ENCODE assay signal across 9 mouse cellular contexts in genomic region chr10:75936909-75937667, GRCm38 (mm10). TPM values are rescaled to one million over a fixed set of nuclear protein-coding genes. Genes with fewer than 3 reads are reported as not detected.
DNase-seq lines count a peak whose midpoint lies in the region; ATAC-seq and TF ChIP-seq lines count a peak whose summit lies in the region.
"Had no signal": no experiment of that assay in that cellular context is flagged by ENCODE, and none has a peak within 500 bp of the region (broad histone marks: within the 10 kb centered on the region; RNA-seq: fewer than 3 reads in every experiment).

No protein-coding gene starts in this region.

- H3K9me3 ChIP-seq in kidney, embryonic 15.5 days (replicated peaks), result no peaks in the 10 kb centered on the region
- H3K9me3 ChIP-seq in midbrain, postnatal 0 days (ENCODE audit: low read length), result no peaks in the 10 kb centered on the region

- 52% methylated on average over 18 of the region's 18 CpGs for WGBS in kidney, embryonic 15.5 days
- 78% methylated on average over 18 of the region's 18 CpGs for WGBS in bone marrow, adult 2 months
- 38% methylated on average over 18 of the region's 18 CpGs for WGBS in midbrain, postnatal 0 days

- H3K36me3 ChIP-seq in kidney, embryonic 15.5 days, result no peaks in the 10 kb centered on the region
- no peaks in the 10 kb centered on the region for H3K36me3 ChIP-seq in midbrain, postnatal 0 days (ENCODE audit: insufficient read depth, low read length)

- no peak overlapping the region for H3K9ac ChIP-seq in kidney, embryonic 15.5 days
- no peak overlapping the region for H3K9ac ChIP-seq in midbrain, postnatal 0 days (replicated peaks; ENCODE audit: low read length, poor library complexity, severe bottlenecking)

- peak overlapping the region; percentile 56 for H3K4me3 ChIP-seq in kidney, embryonic 15.5 days (replicated peaks)
- peak overlapping the region; percentile 43 for H3K4me3 ChIP-seq in bone marrow, adult 2 months (replicated peaks; ENCODE audit: control insufficient read depth, low read depth, low read length)
- H3K4me3 ChIP-seq in midbrain, postnatal 0 days (ENCODE audit: low read depth, low read length), result no peak overlapping the region

- H3K4me2 ChIP-seq in kidney, embryonic 15.5 days, result peak overlapping the region; percentile 66
- peak overlapping the region; percentile 37 for H3K4me2 ChIP-seq in midbrain, postnatal 0 days (ENCODE audit: low read depth, low read length, poor library complexity, severe bottlenecking)

- no peak for TF ChIP-seq CTCF in bone marrow, adult 2 months (IDR thresholded peaks at IDR 0.05; ENCODE audit: control insufficient read depth, insufficient read depth, low read length)
- no peak for TF ChIP-seq CTCF in midbrain, postnatal 0 days (IDR thresholded peaks at IDR 0.05)

- peaks cover 7% of the 10 kb centered on the region for H3K27me3 ChIP-seq in kidney, embryonic 15.5 days
- H3K27me3 ChIP-seq in midbrain, postnatal 0 days (ENCODE audit: insufficient read depth, low read length), result no peaks in the 10 kb centered on the region

- TF ChIP-seq POLR2A in bone marrow, adult 2 months (IDR thresholded peaks at IDR 0.05; ENCODE audit: borderline replicate concordance, control insufficient read depth, low read depth, low read length), result no peak

- H3K27ac ChIP-seq in kidney, embryonic 15.5 days, result no peak overlapping the region
- H3K27ac ChIP-seq in bone marrow, adult 2 months (ENCODE audit: control insufficient read depth, insufficient read depth, low read depth, low read length, poor library complexity), result peak overlapping the region; percentile 80
- H3K27ac ChIP-seq in midbrain, postnatal 0 days (ENCODE audit: low read depth, low read length), result no peak overlapping the region

- ATAC-seq in kidney, embryonic 15.5 days (replicated peaks; ENCODE audit: low FRiP score), result no peak
- ATAC-seq in midbrain, postnatal 0 days (ENCODE audit: low FRiP score), result no peak

- H3K4me1 ChIP-seq in kidney, embryonic 15.5 days, result peaks cover 53% of the 10 kb centered on the region
- H3K4me1 ChIP-seq in bone marrow, adult 2 months (ENCODE audit: control insufficient read depth, insufficient read depth, low read length), result peaks cover 2% of the 10 kb centered on the region
- H3K4me1 ChIP-seq in midbrain, postnatal 0 days (ENCODE audit: insufficient read depth, low read length), result no peaks in the 10 kb centered on the region

- peak; percentile 71 for DNase-seq in adrenal gland, adult 2 months
- DNase-seq in adrenal gland, postnatal 25 days, result no peak
- DNase-seq in kidney, postnatal 14 days, result no peak
- no peak for DNase-seq in midbrain, postnatal 0 days (ENCODE audit: low spot score)
- DNase-seq in T-cell, adult 2 months (ENCODE audit: low spot score), result no peak
- DNase-seq in thymus, postnatal 36 days, result no peak

RNA-seq across cellular contexts. Expression of gene Mmp11, which starts 0.8 kb away (rescaled TPM):
- total RNA-seq in adrenal gland, adult 2 months (2021), result 10 to 100 TPM in 1 of 2 experiments, 1 to 10 TPM in 1; 5.1 to 14.8 TPM
- polyA plus RNA-seq in adrenal gland, adult 2 months (2012; rRNA removed), result 26.7 and 48.0 TPM in 2 replicates
- total RNA-seq in adrenal gland, postnatal 25 days (2021), result 7.9 and 9.5 TPM in 2 replicates
- 48.2 and 57.3 TPM in 2 replicates for polyA plus RNA-seq in kidney, embryonic 15.5 days (2015; fragmentation: Nextera tagmentation; extraction: Ambion mirVana)
- polyA plus RNA-seq in bone marrow, adult 2 months (2011; ENCODE audit: insufficient read depth, insufficient read length, low replicate concordance, missing spikeins), result 3.4 and 4.6 TPM in 2 replicates
- total RNA-seq in midbrain, postnatal 0 days (2014; rRNA removed), result 6.8 and 11.5 TPM in 2 replicates
- 6.6 and 8.1 TPM in 2 replicates for polyA plus RNA-seq in midbrain, postnatal 0 days (2015; fragmentation: Nextera tagmentation; extraction: Ambion mirVana)

RNA-seq across cellular contexts. Expression of gene Gm867, which starts 3.4 kb away (rescaled TPM):
- 1 to 10 TPM; 2.2 to 4.0 TPM for total RNA-seq in adrenal gland, adult 2 months (2021)
- polyA plus RNA-seq in adrenal gland, adult 2 months (2012; rRNA removed), result 0.93 and 1.9 TPM in 2 replicates
- total RNA-seq in adrenal gland, postnatal 25 days (2021), result 1.3 and 2.2 TPM in 2 replicates
- 0.30 and 1.0 TPM in 2 replicates for polyA plus RNA-seq in kidney, embryonic 15.5 days (2015; fragmentation: Nextera tagmentation; extraction: Ambion mirVana)
- 35.4 and 49.8 TPM in 2 replicates for polyA plus RNA-seq in bone marrow, adult 2 months (2011; ENCODE audit: insufficient read depth, insufficient read length, low replicate concordance, missing spikeins)
- total RNA-seq in midbrain, postnatal 0 days (2014; rRNA removed), result 0.88 and 1.7 TPM in 2 replicates
- polyA plus RNA-seq in midbrain, postnatal 0 days (2015; fragmentation: Nextera tagmentation; extraction: Ambion mirVana), result 1.6 TPM in 2 replicates

RNA-seq across cellular contexts. Expression of gene Chchd10, which starts 4.2 kb away (rescaled TPM):
- 1,000 to 10,000 TPM; 1,273 to 1,367 TPM for total RNA-seq in adrenal gland, adult 2 months (2021)
- polyA plus RNA-seq in adrenal gland, adult 2 months (2012; rRNA removed), result 4,822 and 7,346 TPM in 2 replicates
- total RNA-seq in adrenal gland, postnatal 25 days (2021), result 787 and 1,051 TPM in 2 replicates
- 140 and 148 TPM in 2 replicates for polyA plus RNA-seq in kidney, embryonic 15.5 days (2015; fragmentation: Nextera tagmentation; extraction: Ambion mirVana)
- polyA plus RNA-seq in bone marrow, adult 2 months (2011; ENCODE audit: insufficient read depth, insufficient read length, low replicate concordance, missing spikeins), result 78.1 and 103 TPM in 2 replicates
- total RNA-seq in midbrain, postnatal 0 days (2014; rRNA removed), result 216 and 266 TPM in 2 replicates
- 221 and 260 TPM in 2 replicates for polyA plus RNA-seq in midbrain, postnatal 0 days (2015; fragmentation: Nextera tagmentation; extraction: Ambion mirVana)

RNA-seq across cellular contexts. Expression of gene Vpreb3, which starts 5.8 kb away (rescaled TPM):
- not detected for total RNA-seq in adrenal gland, adult 2 months (2021)
- 1.1 and 2.0 TPM in 2 replicates for polyA plus RNA-seq in adrenal gland, adult 2 months (2012; rRNA removed)
- not detected in 2 replicates for total RNA-seq in adrenal gland, postnatal 25 days (2021)
- 0.57 and 1.2 TPM in 2 replicates for polyA plus RNA-seq in kidney, embryonic 15.5 days (2015; fragmentation: Nextera tagmentation; extraction: Ambion mirVana)
- polyA plus RNA-seq in bone marrow, adult 2 months (2011; ENCODE audit: insufficient read depth, insufficient read length, low replicate concordance, missing spikeins), result 41.8 and 84.9 TPM in 2 replicates
- total RNA-seq in midbrain, postnatal 0 days (2014; rRNA removed), result not detected in 2 replicates
- polyA plus RNA-seq in midbrain, postnatal 0 days (2015; fragmentation: Nextera tagmentation; extraction: Ambion mirVana), result 0.59 and 0.72 TPM in 2 replicates
- total RNA-seq: layer of hippocampus, adult 18-20 months had no signal

RNA-seq across cellular contexts. Expression of gene Smarcb1, which starts 15.7 kb away (rescaled TPM):
- 10 to 100 TPM; 77.6 to 87.4 TPM for total RNA-seq in adrenal gland, adult 2 months (2021)
- polyA plus RNA-seq in adrenal gland, adult 2 months (2012; rRNA removed), result 103 and 115 TPM in 2 replicates
- total RNA-seq in adrenal gland, postnatal 25 days (2021), result 84.7 and 85.0 TPM in 2 replicates
- polyA plus RNA-seq in kidney, embryonic 15.5 days (2015; fragmentation: Nextera tagmentation; extraction: Ambion mirVana), result 219 and 239 TPM in 2 replicates
- polyA plus RNA-seq in bone marrow, adult 2 months (2011; ENCODE audit: insufficient read depth, insufficient read length, low replicate concordance, missing spikeins), result 22.7 and 33.8 TPM in 2 replicates
- 145 and 147 TPM in 2 replicates for total RNA-seq in midbrain, postnatal 0 days (2014; rRNA removed)
- polyA plus RNA-seq in midbrain, postnatal 0 days (2015; fragmentation: Nextera tagmentation; extraction: Ambion mirVana), result 205 and 219 TPM in 2 replicates

Comparison
In these comparisons a context has a peak if more than half of its experiments do, and no peak if none do; other contexts are left out.
1. RNA of gene Gm867, which starts 3.4 kb away (polyA plus RNA-seq): 35.4 to 49.8 TPM in bone marrow, adult 2 months; 1.6 TPM in midbrain, postnatal 0 days, 0.30 to 1.0 TPM in kidney, embryonic 15.5 days and 0.93 to 1.9 TPM in adrenal gland, adult 2 months; every median in the first group is over 10 times any median in the second.
2. RNA of gene Chchd10, which starts 4.2 kb away (polyA plus RNA-seq): 4,822 to 7,346 TPM in adrenal gland, adult 2 months; 221 to 260 TPM in midbrain, postnatal 0 days, 140 to 148 TPM in kidney, embryonic 15.5 days and 78.1 to 103 TPM in bone marrow, adult 2 months; every median in the first group is over 10 times any median in the second.